Mouse (Mus musculus): ENCODE data around the gene Vps8.
A peak's percentile ranks its signal among the peaks of the same experiment; 100 is the strongest.

The Vps8 gene

DNA sequence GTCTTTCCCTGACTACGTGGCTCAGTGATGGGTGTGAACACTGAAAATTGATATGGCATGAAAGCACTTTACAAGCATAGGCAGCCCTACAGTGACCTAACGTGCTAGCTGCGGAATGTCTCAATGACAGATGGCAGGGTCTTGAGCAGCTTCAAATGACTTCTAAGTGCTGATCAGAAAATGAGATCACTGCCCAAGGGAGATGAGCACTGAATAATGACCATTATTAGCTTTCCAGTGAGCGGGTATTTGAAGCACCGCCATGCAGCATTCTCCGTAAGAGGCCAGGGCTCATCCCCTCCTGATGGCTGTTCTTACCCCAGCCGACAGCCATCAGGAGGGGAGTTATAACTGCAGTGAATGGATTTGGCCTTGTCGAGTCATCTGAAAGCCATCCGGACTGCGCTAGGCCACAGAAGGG, 153.1 kb downstream of the Vps8 start:
- peaks cover 3% of the 10 kb centered on the region; the same call in 1 of the 2 replicates for H3K36me3 ChIP-seq (ENCODE audit: control insufficient read depth, insufficient read depth, low read length, poor library complexity, severe bottlenecking)
- H3K27me3 ChIP-seq (ENCODE audit: control insufficient read depth, insufficient read depth, low read length, poor library complexity, severe bottlenecking), result no peaks in the 10 kb centered on the region
- no peak for DNase-seq (ENCODE audit: low read depth, low spot score)

- no peaks in the 10 kb centered on the region for H3K36me3 ChIP-seq (ENCODE audit: control insufficient read depth, insufficient read depth, low read length, poor library complexity, severe bottlenecking)
- no peaks in the 10 kb centered on the region for H3K27me3 ChIP-seq (ENCODE audit: control insufficient read depth, insufficient read depth, low read length, poor library complexity, severe bottlenecking)
- no peak for DNase-seq (ENCODE audit: low read depth, low spot score)
Measured at GRCm38 (mm10) chr16:21589110-21589509, 166.2 kb downstream of the Vps8 start.

- peak; percentile 75 for DNase-seq (ENCODE audit: low read depth, low spot score)
- Histone ChIP-seq H3K36me3 (ENCODE audit: control insufficient read depth, insufficient read depth, low read length, poor library complexity, severe bottlenecking) (no peaks in the 10 kb centered on the region), H3K27me3 (ENCODE audit: control insufficient read depth, insufficient read depth, low read length, poor library complexity, severe bottlenecking) (no peaks in the 10 kb centered on the region)
Measured at GRCm38 (mm10) chr16:21590806-21591205, 167.9 kb downstream of the Vps8 start.

DNA sequence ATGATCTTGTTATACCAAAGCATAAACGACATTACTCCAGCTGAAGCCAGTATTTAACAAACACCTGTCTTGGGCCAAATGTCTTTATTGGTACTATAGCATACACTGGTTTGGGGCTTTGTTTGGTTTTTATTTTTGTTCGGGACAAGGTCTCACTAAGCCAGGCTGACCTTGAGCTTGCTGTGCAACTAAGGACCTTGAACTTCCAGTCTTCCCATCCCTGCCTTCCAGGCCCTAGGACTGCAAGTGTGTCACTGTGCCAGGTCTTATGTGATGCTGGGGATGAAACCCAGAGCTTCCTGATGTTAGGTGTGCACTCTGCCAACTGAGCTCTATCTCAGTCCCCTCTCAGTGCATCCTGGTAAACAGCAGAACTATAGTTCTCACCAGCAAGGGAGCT, 168.6 kb downstream of the Vps8 start:
- Histone ChIP-seq H3K36me3 (ENCODE audit: control insufficient read depth, insufficient read depth, low read length, poor library complexity, severe bottlenecking) (no peaks in the 10 kb centered on the region), H3K27me3 (ENCODE audit: control insufficient read depth, insufficient read depth, low read length, poor library complexity, severe bottlenecking) (no peaks in the 10 kb centered on the region)
- no peak for DNase-seq (ENCODE audit: low read depth, low spot score)

GRCm38 (mm10) chr16:21595539-21595938, 172.6 kb downstream of the Vps8 start:
- Histone ChIP-seq H3K36me3 (ENCODE audit: control insufficient read depth, insufficient read depth, low read length, poor library complexity, severe bottlenecking) (no peaks in the 10 kb centered on the region), H3K27me3 (ENCODE audit: control insufficient read depth, insufficient read depth, low read length, poor library complexity, severe bottlenecking) (no peaks in the 10 kb centered on the region)
- DNase-seq (ENCODE audit: low read depth, low spot score), result no peak

DNA sequence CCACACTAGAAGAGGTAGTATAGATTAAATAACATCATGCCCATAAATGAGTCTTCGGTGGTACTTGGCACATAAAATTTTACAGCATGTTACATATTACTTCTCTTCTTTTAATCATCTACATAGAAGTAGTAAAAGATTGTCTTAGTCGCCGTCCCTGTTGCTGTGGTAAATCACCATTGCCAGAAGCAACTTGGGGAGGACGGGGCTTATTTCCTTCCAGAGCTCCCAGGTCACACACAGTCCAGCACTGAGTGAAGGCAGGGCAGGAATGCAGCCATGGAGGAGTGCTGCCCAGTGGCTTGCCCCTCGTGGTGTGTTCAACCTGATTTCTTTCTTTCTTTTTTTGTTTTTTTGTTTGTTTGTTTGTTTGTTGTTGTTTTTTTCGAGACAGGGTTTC, 181.4 kb downstream of the Vps8 start:
- H3K36me3 ChIP-seq (ENCODE audit: control insufficient read depth, insufficient read depth, low read length, poor library complexity, severe bottlenecking), result no peaks in the 10 kb centered on the region; the same call in 1 of the 2 replicates
- no peaks in the 10 kb centered on the region for H3K27me3 ChIP-seq (ENCODE audit: control insufficient read depth, insufficient read depth, low read length, poor library complexity, severe bottlenecking)
- DNase-seq (ENCODE audit: low read depth, low spot score), result no peak

GRCm38 (mm10) chr16:21606249-21607020, 183.5 kb downstream of the Vps8 start:
- no peak for DNase-seq (ENCODE audit: low read depth, low spot score)
- Histone ChIP-seq H3K36me3 (ENCODE audit: control insufficient read depth, insufficient read depth, low read length, poor library complexity, severe bottlenecking) (no peaks in the 10 kb centered on the region; the same call in 1 of the 2 replicates), H3K27me3 (ENCODE audit: control insufficient read depth, insufficient read depth, low read length, poor library complexity, severe bottlenecking) (no peaks in the 10 kb centered on the region)

DNA sequence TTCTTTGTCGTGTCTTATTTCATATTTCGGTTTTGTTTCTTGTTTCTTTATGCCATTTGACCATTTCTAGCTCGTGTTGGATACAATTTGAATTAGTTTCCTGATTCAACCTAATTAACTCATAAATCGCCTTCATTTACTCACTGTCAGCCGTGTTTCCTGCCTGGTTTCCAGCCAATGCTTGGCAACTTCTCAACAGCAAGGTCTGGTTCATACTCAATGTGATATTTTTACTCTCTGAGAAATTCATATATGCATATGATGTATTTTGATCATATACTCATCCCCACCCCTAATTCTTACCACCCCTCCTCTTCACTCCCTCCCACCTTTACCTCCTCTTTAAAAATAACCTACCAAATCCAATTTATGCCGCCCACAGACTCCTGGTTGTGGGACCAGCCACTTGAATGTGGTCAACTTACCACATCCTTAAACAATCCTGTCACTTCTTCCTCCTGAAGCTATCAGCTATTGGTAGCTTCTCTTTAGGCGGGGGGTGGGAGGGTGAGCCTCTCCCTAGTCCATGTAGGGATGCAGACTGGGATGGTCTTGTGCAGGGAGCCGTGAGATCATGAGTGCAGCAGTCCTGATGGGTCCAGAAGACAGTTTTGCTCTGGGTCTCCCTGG, 184.2 kb downstream of the Vps8 start:
- no peak for DNase-seq (ENCODE audit: low read depth, low spot score)
- Histone ChIP-seq H3K27me3 (ENCODE audit: control insufficient read depth, insufficient read depth, low read length, poor library complexity, severe bottlenecking) (no peaks in the 10 kb centered on the region), H3K36me3 (ENCODE audit: control insufficient read depth, insufficient read depth, low read length, poor library complexity, severe bottlenecking) (no peaks in the 10 kb centered on the region; the same call in 1 of the 2 replicates)

- no peaks in the 10 kb centered on the region for H3K27me3 ChIP-seq (ENCODE audit: control insufficient read depth, insufficient read depth, low read length, poor library complexity, severe bottlenecking)
Measured at GRCm38 (mm10) chr16:21607651-21608040, 184.7 kb downstream of the Vps8 start.

DNA sequence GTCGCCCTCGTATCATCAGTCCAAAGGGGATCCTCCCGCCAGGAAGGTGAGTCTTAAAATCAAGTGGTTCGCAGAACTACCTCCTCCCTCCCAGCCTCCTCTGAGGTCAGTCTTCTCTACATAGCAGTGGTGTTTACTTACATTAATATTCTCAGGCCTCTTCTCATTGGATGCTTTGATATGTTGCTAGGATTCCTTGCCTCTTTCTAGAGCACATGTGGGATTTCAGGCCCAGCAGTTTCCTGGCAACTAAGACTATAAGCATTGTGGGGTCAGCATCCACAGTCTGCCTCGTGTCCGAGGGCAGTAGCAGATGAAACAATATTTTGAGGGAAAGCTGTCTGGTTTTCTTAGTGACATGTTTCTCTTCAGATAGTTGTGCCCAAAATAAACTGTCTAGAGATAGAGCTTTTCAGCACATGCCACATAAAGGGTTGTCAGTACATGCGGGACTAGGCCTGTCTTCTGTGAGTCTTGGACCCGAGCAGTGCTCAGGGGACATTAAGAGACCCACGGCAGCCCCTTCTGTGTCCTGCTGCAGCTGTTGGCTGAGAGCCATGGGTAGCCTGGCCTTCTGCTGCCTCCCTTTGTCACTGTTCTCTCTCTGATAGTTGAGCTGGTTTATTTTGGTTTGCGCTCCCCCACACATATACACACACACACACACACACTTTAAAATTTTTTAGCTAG, 185.4 kb downstream of the Vps8 start:
- Histone ChIP-seq H3K36me3 (ENCODE audit: control insufficient read depth, insufficient read depth, low read length, poor library complexity, severe bottlenecking) (no peaks in the 10 kb centered on the region; the same call in 1 of the 2 replicates), H3K27me3 (ENCODE audit: control insufficient read depth, insufficient read depth, low read length, poor library complexity, severe bottlenecking) (no peaks in the 10 kb centered on the region)
- DNase-seq (ENCODE audit: low read depth, low spot score), result no peak

More at GRCm38 (mm10) chr16:21607651-21608040, 184.7 kb downstream of the Vps8 start:
- no peaks in the 10 kb centered on the region; the same call in 1 of the 2 replicates for H3K36me3 ChIP-seq (ENCODE audit: control insufficient read depth, insufficient read depth, low read length, poor library complexity, severe bottlenecking)
- DNase-seq (ENCODE audit: low read depth, low spot score), result no peak

- no peak for DNase-seq (ENCODE audit: low read depth, low spot score)
- Histone ChIP-seq H3K27me3 (ENCODE audit: control insufficient read depth, insufficient read depth, low read length, poor library complexity, severe bottlenecking) (no peaks in the 10 kb centered on the region), H3K36me3 (ENCODE audit: control insufficient read depth, insufficient read depth, low read length, poor library complexity, severe bottlenecking) (no peaks in the 10 kb centered on the region; the same call in 1 of the 2 replicates)
Measured at GRCm38 (mm10) chr16:21610473-21610872, 187.6 kb downstream of the Vps8 start.

- DNase-seq (ENCODE audit: low read depth, low spot score), result peak; percentile 60
- no peaks in the 10 kb centered on the region; the same call in 1 of the 2 replicates for H3K36me3 ChIP-seq (ENCODE audit: control insufficient read depth, insufficient read depth, low read length, poor library complexity, severe bottlenecking)
- no peaks in the 10 kb centered on the region for H3K27me3 ChIP-seq (ENCODE audit: control insufficient read depth, insufficient read depth, low read length, poor library complexity, severe bottlenecking)
Measured at GRCm38 (mm10) chr16:21615802-21616201, 192.9 kb downstream of the Vps8 start.

DNA sequence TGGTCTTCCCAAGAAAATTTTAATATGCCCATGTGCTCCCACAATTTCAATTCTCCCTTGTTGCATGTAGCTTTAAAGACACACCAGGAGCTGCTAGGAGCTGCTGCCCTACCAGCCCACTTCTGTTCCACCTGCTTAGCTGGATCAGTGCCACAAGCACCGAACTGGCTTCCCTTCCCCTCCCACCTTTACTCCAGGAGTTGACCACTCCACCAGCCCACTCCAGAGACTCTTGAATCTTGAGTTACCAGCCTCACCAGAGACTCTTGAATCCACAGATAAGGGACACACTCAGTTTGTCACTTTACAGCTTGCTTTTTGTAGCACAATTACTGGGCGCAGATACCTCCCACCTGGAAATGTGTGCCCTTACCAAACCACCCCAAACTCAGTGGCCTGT, 197.7 kb downstream of the Vps8 start:
- H3K36me3 ChIP-seq (ENCODE audit: control insufficient read depth, insufficient read depth, low read length, poor library complexity, severe bottlenecking), result no peaks in the 10 kb centered on the region
- H3K27me3 ChIP-seq (ENCODE audit: control insufficient read depth, insufficient read depth, low read length, poor library complexity, severe bottlenecking), result no peaks in the 10 kb centered on the region
- no peak for DNase-seq (ENCODE audit: low read depth, low spot score)

DNA sequence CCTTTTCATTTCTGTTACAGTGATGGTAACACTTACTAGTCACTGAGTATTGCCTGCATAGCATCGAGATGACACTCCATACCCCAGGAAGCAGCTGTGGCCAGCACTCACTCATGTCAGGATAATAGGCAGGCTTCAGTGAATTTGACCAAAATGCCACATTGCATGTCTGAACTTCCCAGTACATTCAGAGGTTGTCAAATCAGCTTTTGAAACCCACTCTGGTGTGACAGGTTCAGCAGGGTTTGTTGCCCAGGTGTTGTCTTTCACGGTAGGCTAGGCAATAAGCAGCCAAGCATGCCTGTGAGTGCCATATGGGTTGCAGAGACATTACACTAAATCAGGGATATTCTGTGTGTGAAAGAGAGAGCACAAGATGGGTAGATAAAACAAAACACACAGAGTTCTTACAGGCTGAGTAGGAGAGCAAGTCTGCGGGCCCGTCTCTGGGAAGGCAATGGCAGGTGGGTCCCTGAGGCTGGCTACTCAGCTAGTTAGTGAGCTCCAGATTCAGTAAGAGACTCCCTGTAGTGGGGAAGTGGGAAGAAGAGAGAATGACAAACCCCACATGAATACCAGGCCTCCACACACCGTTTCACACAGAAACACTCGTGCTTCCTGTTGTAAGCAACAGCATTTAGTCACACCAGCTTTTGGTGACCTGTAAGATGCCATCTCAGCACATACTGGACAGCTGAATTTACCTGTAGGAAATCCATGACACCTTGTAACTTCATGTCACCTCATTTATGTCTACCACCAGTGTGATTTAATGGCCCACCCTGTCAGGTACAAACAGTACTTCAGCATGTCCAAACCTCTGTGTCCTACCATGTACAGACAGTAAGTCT, 203.1 kb downstream of the Vps8 start:
- Histone ChIP-seq H3K36me3 (ENCODE audit: control insufficient read depth, insufficient read depth, low read length, poor library complexity, severe bottlenecking) (no peaks in the 10 kb centered on the region), H3K27me3 (ENCODE audit: control insufficient read depth, insufficient read depth, low read length, poor library complexity, severe bottlenecking) (no peaks in the 10 kb centered on the region)
- peak; percentile 55 for DNase-seq (ENCODE audit: low read depth, low spot score)

Measured in splenic B cell, adult 2 months (primary cell).